Mouse (Mus musculus) CD4-positive, CD25-positive, alpha-beta regulatory T cell, adult 9 weeks (primary cell): ENCODE measurements around the gene Olfr1025-ps1. TPM values are rescaled to one million over a fixed set of nuclear protein-coding genes. Genes with fewer than 3 reads are reported as not detected.

ENCODE experiments used
- polyA plus RNA-seq: library from polyadenylated mRNA; unstranded; fragments of 100-300 nt; shearing (Covaris generic); gene quantifications from one replicate; pipeline ENCODE4 v1.2.1, GENCODE M21; 2017

The Olfr1025-ps1 gene
- polyA plus RNA-seq = not detected

DNA sequence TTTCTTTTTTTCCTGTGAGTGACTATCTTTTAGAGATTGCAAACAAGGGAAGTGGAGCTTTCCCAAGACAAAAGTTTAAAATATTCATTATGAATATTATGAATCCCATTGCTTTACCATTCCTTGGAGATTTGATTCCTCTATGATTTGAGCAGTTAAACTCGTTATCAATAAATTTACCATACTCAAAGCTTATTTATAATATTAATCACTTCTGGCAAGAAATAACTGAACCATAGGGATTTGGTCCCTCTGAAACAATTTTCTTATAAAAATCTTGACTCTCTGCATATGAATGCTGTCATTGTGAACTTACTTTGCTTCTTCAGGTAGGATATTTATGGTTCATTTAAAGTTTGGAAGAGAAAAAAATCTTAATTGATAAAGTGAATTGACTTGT is at the start of gene Olfr1025-ps1:
Olfr1025-ps1 (plus strand) TSS at position 301 of the 400 bp plus-strand sequence.

DNA sequence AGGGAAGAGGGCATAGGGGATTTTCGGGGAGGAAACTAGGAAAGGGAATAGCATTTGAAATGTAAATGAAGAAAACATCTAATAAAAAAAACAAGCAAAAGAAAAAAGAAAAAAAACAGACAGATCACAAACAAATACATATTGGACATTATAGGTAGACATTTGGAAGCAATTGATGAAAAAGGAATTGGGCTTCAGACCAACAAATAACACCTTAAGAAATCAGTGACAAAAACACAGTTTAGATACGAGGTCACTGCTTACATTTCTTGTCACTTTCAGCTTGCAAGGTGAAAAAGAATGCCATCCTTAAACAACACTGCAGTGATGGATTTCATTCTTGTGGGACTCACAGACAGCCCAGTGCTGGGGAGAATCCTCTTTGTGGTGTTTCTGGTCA is 46.7 kb upstream of the Olfr1025-ps1 start, which contains the start of gene Olfr1022:
Olfr1022 (plus strand) TSS at position 301 of the 400 bp plus-strand sequence.

DNA sequence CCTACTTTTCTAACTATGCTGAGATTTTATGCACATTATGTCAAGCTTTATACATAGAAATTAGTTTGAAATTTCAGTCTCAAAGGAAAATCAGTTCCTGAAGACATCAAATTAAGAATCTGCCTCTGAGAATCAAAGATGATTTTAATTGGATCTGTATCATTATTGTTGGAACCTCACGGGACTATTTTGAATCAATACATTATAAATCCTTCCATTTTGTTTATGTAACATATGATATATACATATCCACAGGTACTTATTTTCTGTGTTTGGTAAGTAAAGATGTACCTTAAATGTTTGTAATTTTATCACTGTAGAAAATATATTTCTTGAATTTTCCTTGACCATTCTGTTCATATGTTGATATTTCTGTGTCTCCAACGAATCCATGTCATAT is 29.7 kb upstream of the Olfr1025-ps1 start, which contains the start of gene Olfr1023:
Olfr1023 (plus strand) TSS at position 301 of the 400 bp plus-strand sequence.

DNA sequence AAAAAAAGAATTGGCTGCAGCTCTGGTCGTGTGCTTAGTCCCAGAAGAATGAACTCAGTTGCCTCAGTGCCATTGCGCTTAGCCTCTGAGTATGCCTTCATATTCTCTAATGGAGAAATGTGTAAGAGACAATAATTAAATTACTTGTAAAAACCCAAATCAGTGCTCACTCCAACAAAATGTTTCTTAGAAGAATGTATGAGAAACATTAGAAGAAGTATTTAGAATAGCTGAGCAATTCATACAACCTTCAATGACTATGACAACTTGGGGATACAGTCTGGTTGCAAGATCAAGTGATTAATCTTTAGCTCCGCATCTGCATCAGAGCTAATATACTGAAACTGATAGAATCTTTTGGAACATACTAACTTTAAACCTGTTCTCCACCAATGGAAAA is 10.0 kb upstream of the Olfr1025-ps1 start, which contains the start of gene Olfr1024:
Olfr1024 (minus strand) TSS at position 101 of the 400 bp plus-strand sequence.

DNA sequence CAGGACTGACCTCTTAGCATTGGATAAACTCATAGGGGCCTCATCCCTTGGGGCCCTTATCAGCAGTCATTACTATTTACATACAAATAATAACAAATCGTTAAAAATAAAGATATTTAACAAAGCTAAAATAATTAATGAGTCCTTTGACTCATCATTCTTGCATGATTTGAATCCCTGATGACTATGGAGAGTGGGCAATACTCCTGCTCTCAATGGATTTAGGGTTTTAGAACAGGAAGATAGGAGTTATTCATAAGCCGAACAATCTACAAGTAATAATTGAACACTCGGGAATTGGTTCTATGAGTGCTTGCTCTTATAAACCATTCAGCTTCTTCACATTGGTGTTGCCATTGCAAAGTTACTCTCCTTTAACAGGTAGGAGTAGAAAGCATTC is 6.3 kb downstream of the Olfr1025-ps1 start, which contains the start of gene Olfr1026:
Olfr1026 (plus strand) TSS at position 301 of the 400 bp plus-strand sequence.

DNA sequence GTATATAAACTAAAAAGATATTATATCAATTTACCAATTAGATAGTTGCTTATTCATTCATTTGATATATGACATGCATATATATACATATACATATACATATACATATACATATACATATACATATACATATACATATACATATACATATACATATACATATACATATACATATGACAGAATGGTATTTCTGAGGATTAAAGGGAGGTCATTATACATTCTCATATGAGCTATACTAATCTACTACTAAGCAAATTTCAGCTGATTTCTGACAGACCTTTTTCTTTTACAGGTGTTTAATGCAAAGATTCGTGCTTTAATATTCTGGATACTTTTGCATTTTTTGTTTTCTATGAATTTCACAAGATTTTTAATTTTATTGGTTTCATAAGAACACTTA is 35.1 kb downstream of the Olfr1025-ps1 start, which contains the start of gene Olfr1028:
Olfr1028 (plus strand) TSS at position 301 of the 400 bp plus-strand sequence.

Other genes with a start within 250 kb of the Olfr1025-ps1 start
- not detected for gene Olfr1006, start 236.4 kb upstream of the Olfr1025-ps1 start, polyA plus RNA-seq
- gene Olfr1008, start 225.8 kb upstream of the Olfr1025-ps1 start, polyA plus RNA-seq = not detected
- not detected for gene Olfr1009, start 199.8 kb upstream of the Olfr1025-ps1 start, polyA plus RNA-seq
- gene Olfr1012, start 152.4 kb upstream of the Olfr1025-ps1 start, polyA plus RNA-seq = not detected
- not detected for gene Olfr1013, start 148.1 kb upstream of the Olfr1025-ps1 start, polyA plus RNA-seq
- not detected for gene Olfr1014, start 142.5 kb upstream of the Olfr1025-ps1 start, polyA plus RNA-seq
- gene Olfr1015, start 133.2 kb upstream of the Olfr1025-ps1 start, polyA plus RNA-seq = not detected
- not detected for gene Olfr1016, start 112.6 kb upstream of the Olfr1025-ps1 start, polyA plus RNA-seq
- not detected for gene Olfr1018, start 96.7 kb upstream of the Olfr1025-ps1 start, polyA plus RNA-seq
- not detected for gene Olfr1019, start 69.7 kb upstream of the Olfr1025-ps1 start, polyA plus RNA-seq
- gene Olfr1020, start 68.2 kb upstream of the Olfr1025-ps1 start, polyA plus RNA-seq = not detected
- not detected for gene Olfr1022, start 46.6 kb upstream of the Olfr1025-ps1 start, polyA plus RNA-seq
- gene Olfr1023, start 29.6 kb upstream of the Olfr1025-ps1 start, polyA plus RNA-seq = not detected
- gene Olfr1024, start 10.1 kb upstream of the Olfr1025-ps1 start, polyA plus RNA-seq = not detected
- not detected for gene Olfr1026, start 6.4 kb downstream of the Olfr1025-ps1 start, polyA plus RNA-seq
- not detected for gene Olfr1028, start 35.2 kb downstream of the Olfr1025-ps1 start, polyA plus RNA-seq
- gene Olfr1029, start 58.7 kb downstream of the Olfr1025-ps1 start, polyA plus RNA-seq = not detected
- not detected for gene Olfr1030, start 64.1 kb downstream of the Olfr1025-ps1 start, polyA plus RNA-seq
- not detected for gene Olfr1031, start 75.1 kb downstream of the Olfr1025-ps1 start, polyA plus RNA-seq
- gene Olfr1032, start 90.3 kb downstream of the Olfr1025-ps1 start, polyA plus RNA-seq = not detected
- 1.3 TPM for gene Olfr1033, start 105.4 kb downstream of the Olfr1025-ps1 start, polyA plus RNA-seq
- gene Olfr1034, start 130.7 kb downstream of the Olfr1025-ps1 start, polyA plus RNA-seq = not detected
- not detected for gene Olfr1036, start 158.8 kb downstream of the Olfr1025-ps1 start, polyA plus RNA-seq
- not detected for gene Olfr1037, start 172.2 kb downstream of the Olfr1025-ps1 start, polyA plus RNA-seq
- gene Olfr1039, start 220.7 kb downstream of the Olfr1025-ps1 start, polyA plus RNA-seq = not detected
- gene Olfr1040, start 231.5 kb downstream of the Olfr1025-ps1 start, polyA plus RNA-seq = not detected
- gene Olfr1042, start 246.6 kb downstream of the Olfr1025-ps1 start, polyA plus RNA-seq = not detected